Mouse (Mus musculus) heart, adult 8-10 months (tissue): Measurements from ENCODE around the gene Zbtb1. TPM values are rescaled to one million over a fixed set of nuclear protein-coding genes. Genes with fewer than 3 reads are reported as not detected.
A peak's percentile ranks its signal among the peaks of the same experiment; 100 is the strongest.

Experiments
- DNase-seq: peaks from one replicate; pipeline ENCODE4 v3.0.0; 2022; ENCODE audit warnings: low spot score
- total RNA-seq, 4 experiments: library from RNA; stranded (reverse); gene quantifications; 2 replicates each; pipeline ENCODE4 v1.2.4; 2022

Gene Zbtb1
- total RNA-seq, 4 experiments from 2014 or later: 3.4 to 4.0 (median 3.9) TPM

GRCm38 (mm10) chr12:76369206-76369977 is 674 bp upstream of the Zbtb1 start, which contains the start of gene Zbtb25:
Gene Zbtb25 (minus strand): TSS chr12:76369602.
- DNase-seq: peak; percentile 61

GRCm38 (mm10) chr12:76370831-76371571 is 935 bp downstream of the Zbtb1 start:
- DNase-seq: peak; percentile 63

- DNase-seq: no peak
These were observed 2.0 kb downstream of the Zbtb1 start for GRCm38 (mm10) chr12:76372046-76372445.

GRCm38 (mm10) chr12:76372881-76373818 is 3.1 kb downstream of the Zbtb1 start:
- no peak for DNase-seq

GRCm38 (mm10) chr12:76373991-76374390 is 3.9 kb downstream of the Zbtb1 start:
- no peak for DNase-seq

GRCm38 (mm10) chr12:76374911-76375310 is 4.8 kb downstream of the Zbtb1 start:
- DNase-seq: no peak

GRCm38 (mm10) chr12:76375506-76375905 is 5.4 kb downstream of the Zbtb1 start:
- no peak for DNase-seq

- no peak for DNase-seq
These were observed 6.6 kb downstream of the Zbtb1 start for GRCm38 (mm10) chr12:76376649-76377048.

GRCm38 (mm10) chr12:76377059-76377458 is 7.0 kb downstream of the Zbtb1 start:
- DNase-seq: no peak

- DNase-seq: no peak
These were observed 7.7 kb downstream of the Zbtb1 start for GRCm38 (mm10) chr12:76377726-76378125.

- no peak for DNase-seq
These were observed 8.5 kb downstream of the Zbtb1 start for GRCm38 (mm10) chr12:76378556-76378955.

- DNase-seq: no peak
These were observed 10.1 kb downstream of the Zbtb1 start for GRCm38 (mm10) chr12:76380151-76380550.

GRCm38 (mm10) chr12:76385342-76385741 is 15.3 kb downstream of the Zbtb1 start:
- DNase-seq: no peak

GRCm38 (mm10) chr12:76388794-76389193 is 18.7 kb downstream of the Zbtb1 start:
- DNase-seq: no peak

GRCm38 (mm10) chr12:76391595-76392271 is 21.7 kb downstream of the Zbtb1 start:
- no peak for DNase-seq

GRCm38 (mm10) chr12:76392979-76393378 is 22.9 kb downstream of the Zbtb1 start:
- DNase-seq: no peak

- no peak for DNase-seq
These were observed 27.2 kb downstream of the Zbtb1 start for GRCm38 (mm10) chr12:76397281-76397680.

GRCm38 (mm10) chr12:76401674-76402073 is 31.6 kb downstream of the Zbtb1 start:
- no peak for DNase-seq

- no peak for DNase-seq
These were observed 33.2 kb downstream of the Zbtb1 start for GRCm38 (mm10) chr12:76402991-76403885.

- peak; percentile 100 for DNase-seq
These were observed 33.9 kb downstream of the Zbtb1 start, which contains the start of gene Hspa2 for GRCm38 (mm10) chr12:76403886-76404537. Gene Hspa2 (plus strand): TSS chr12:76404176.
